Mouse (Mus musculus): ENCODE results near the gene Lipt2. TPM values are rescaled to one million over a fixed set of nuclear protein-coding genes. Genes with fewer than 3 reads are reported as not detected.

The Lipt2 gene
- polyA plus RNA-seq (2021; fragmentation: Nextera tagmentation) = 12.5 and 14.5 TPM in 2 replicates
- long read RNA-seq, experiment 1, transcript Lipt2-201 (2 exons, 1,663 nt) = major isoform, 35 of 37 reads
- long read RNA-seq, experiment 1, partial matches to known transcripts = 0 of 37 reads
- long read RNA-seq, experiment 1, other reads (novel, unspliced or antisense) = 2 of 37 reads
- long read RNA-seq, experiment 2, transcript Lipt2-201 (2 exons, 1,663 nt) = major isoform, 19 of 20 reads
- long read RNA-seq, experiment 2, partial matches to known transcripts = 1 of 20 reads
- long read RNA-seq, experiment 2, other reads (novel, unspliced or antisense) = 0 of 20 reads

GRCm38 (mm10) chr7:100159105-100159841 is at the start of gene Lipt2:
Gene Lipt2 (plus strand): TSS chr7:100159277.

GRCm38 (mm10) chr7:100121376-100121789 is 37.7 kb upstream of the Lipt2 start, which contains the start of gene Pold3:
Gene Pold3 (minus strand): TSS chr7:100121565.

GRCm38 (mm10) chr7:100176269-100176668 is 17.2 kb downstream of the Lipt2 start, which contains the start of gene Kcne3:
Gene Kcne3 (plus strand): TSS chr7:100176502.

Other genes with a start within 250 kb of the Lipt2 start
- 11.6 and 12.7 TPM in 2 replicates for gene Rnf169, start 178.8 kb upstream of the Lipt2 start, polyA plus RNA-seq (2021; fragmentation: Nextera tagmentation)
- 0.08 and 0.13 TPM in 2 replicates for gene Chrdl2, start 153.1 kb upstream of the Lipt2 start, polyA plus RNA-seq (2021; fragmentation: Nextera tagmentation)
- gene Pold3, start 37.7 kb upstream of the Lipt2 start, polyA plus RNA-seq (2021; fragmentation: Nextera tagmentation) = 11.2 and 13.7 TPM in 2 replicates
- gene Kcne3, start 17.2 kb downstream of the Lipt2 start, polyA plus RNA-seq (2021; fragmentation: Nextera tagmentation) = 0.34 and 0.53 TPM in 2 replicates
- gene Pgm2l1, start 68.1 kb downstream of the Lipt2 start, polyA plus RNA-seq (2021; fragmentation: Nextera tagmentation) = 31.4 and 44.0 TPM in 2 replicates
- 1.7 and 3.8 TPM in 2 replicates for gene P4ha3, start 126.2 kb downstream of the Lipt2 start, polyA plus RNA-seq (2021; fragmentation: Nextera tagmentation)
- 5.7 and 6.4 TPM in 2 replicates for gene C2cd3, start 213.0 kb downstream of the Lipt2 start, polyA plus RNA-seq (2021; fragmentation: Nextera tagmentation)
- gene Ppme1, start 213.0 kb downstream of the Lipt2 start, polyA plus RNA-seq (2021; fragmentation: Nextera tagmentation) = 224 and 243 TPM in 2 replicates

Data from left cerebral cortex, adult 6 months (tissue).